Mouse (Mus musculus) neural tube, embryonic 14.5 days (tissue): ENCODE data around the gene Ltk. TPM values are rescaled to one million over a fixed set of nuclear protein-coding genes. Genes with fewer than 3 reads are reported as not detected.

Experiments
- ATAC-seq: fragments of 200-750 bp; cut with Nextera tagmentation; 2 replicates; pipeline ENCODE4 v1.8.0; 2017; ENCODE audit warnings: low read depth, mild to moderate bottlenecking, moderate TSS enrichment, moderate library complexity
- H3K27ac ChIP-seq: fragments of 300-500 bp; sonication (generic); 2 replicates; pipeline ENCODE4 v1.5.1; 2014; ENCODE audit warnings: low read depth, mild to moderate bottlenecking, control low read depth, low read length, moderate library complexity, mixed read lengths
- H3K27me3 ChIP-seq: fragments of 300-500 bp; sonication (generic); 2 replicates; pipeline ENCODE4 v1.6.1; 2014; ENCODE audit warnings: low read length; ENCODE audit not compliant: control insufficient read depth, insufficient read depth
- H3K36me3 ChIP-seq: fragments of 300-500 bp; sonication (generic); 2 replicates; pipeline ENCODE4 v1.6.1; 2014; ENCODE audit warnings: low read length, mixed read lengths; ENCODE audit not compliant: control insufficient read depth, insufficient read depth
- H3K4me1 ChIP-seq: fragments of 300-500 bp; sonication (generic); 2 replicates; pipeline ENCODE4 v1.6.1; 2014; ENCODE audit warnings: low read length; ENCODE audit not compliant: control insufficient read depth, insufficient read depth
- H3K4me2 ChIP-seq: fragments of 300-500 bp; sonication (generic); 2 replicates; pipeline ENCODE4 v1.6.1; 2014; ENCODE audit warnings: mild to moderate bottlenecking, low read depth, low read length, control low read depth
- H3K4me3 ChIP-seq: fragments of 300-500 bp; sonication (generic); 2 replicates; pipeline ENCODE4 v1.5.1; 2014; ENCODE audit warnings: low read depth, low read length, control low read depth, mixed read lengths
- H3K9ac ChIP-seq: fragments of 300-500 bp; sonication (generic); replicated peaks from 2 replicates; pipeline ENCODE4 v1.6.1; 2014; ENCODE audit warnings: low read depth, mild to moderate bottlenecking, control low read depth, low read length, mixed read lengths
- H3K9me3 ChIP-seq: fragments of 300-500 bp; sonication (generic); 2 replicates; pipeline ENCODE4 v1.6.1; 2016; ENCODE audit warnings: low read length; ENCODE audit not compliant: control insufficient read depth
- WGBS: fragments of 180-500 bp; shearing (Covaris S2); extraction: QIAGEN DNeasy Blood & Tissue Kit; methylation state at CpG from one replicate; pipeline ENCODE4 v1.1.7; 2014; 5-methylcytosine and 5-hydroxymethylcytosine counted together
- polyA plus RNA-seq: library from polyadenylated mRNA; unstranded; fragments of >200 nt; fragmentation: Nextera tagmentation; extraction: Ambion mirVana; gene quantifications from 2 replicates; pipeline ENCODE4 v1.2.1, GENCODE M21; 2014

Gene Ltk
- polyA plus RNA-seq, 1 experiment from 2014 or later: 2.2 TPM

- H3K9ac ChIP-seq: no peak overlapping the region
- H3K4me3 ChIP-seq: no peak overlapping the region
- H3K9me3 ChIP-seq: no peaks in the 10 kb centered on the region
- no peak overlapping the region for H3K4me2 ChIP-seq
- no peak overlapping the region for H3K27ac ChIP-seq
- 7% methylated on average over 1 of the region's 1 CpGs for WGBS
- no peaks in the 10 kb centered on the region for H3K36me3 ChIP-seq
- H3K27me3 ChIP-seq: peaks cover 36% of the 10 kb centered on the region
- ATAC-seq: no peak
- H3K4me1 ChIP-seq: peaks cover 21% of the 10 kb centered on the region
Measured at GRCm38 (mm10) chr2:119745281-119745680, 14.9 kb downstream of the Ltk start.

- H3K36me3 ChIP-seq: no peaks in the 10 kb centered on the region
- no peaks in the 10 kb centered on the region for H3K9me3 ChIP-seq
- 0 out of 2 replicates have a peak overlapping the region, but pooled peaks have one; percentile 13 for H3K4me3 ChIP-seq
- peaks cover 21% of the 10 kb centered on the region for H3K4me1 ChIP-seq
- H3K27ac ChIP-seq: no peak overlapping the region
- WGBS: 4% methylated on average over 46 of the region's 46 CpGs
- H3K27me3 ChIP-seq: peaks cover 36% of the 10 kb centered on the region
- peak overlapping the region; percentile 14; the same call in 1 of the 2 replicates for H3K4me2 ChIP-seq
- peak; percentile 17; the same call in 1 of the 2 replicates for ATAC-seq
- H3K9ac ChIP-seq: no peak overlapping the region
Measured at GRCm38 (mm10) chr2:119744163-119745111, 15.8 kb downstream of the Ltk start.

GRCm38 (mm10) chr2:119743808-119744162 is 16.4 kb downstream of the Ltk start:
- Histone ChIP-seq H3K4me3 (no peak overlapping the region), H3K27ac (no peak overlapping the region), H3K36me3 (no peaks in the 10 kb centered on the region), H3K27me3 (peaks cover 36% of the 10 kb centered on the region), H3K9me3 (no peaks in the 10 kb centered on the region), H3K4me1 (peaks cover 21% of the 10 kb centered on the region), H3K9ac (no peak overlapping the region), H3K4me2 (no peak overlapping the region)
- no peak for ATAC-seq
- WGBS: 5% methylated on average over 22 of the region's 22 CpGs

GRCm38 (mm10) chr2:119743176-119743807 is 16.9 kb downstream of the Ltk start:
- H3K4me3 ChIP-seq: peak overlapping the region; percentile 48
- H3K9ac ChIP-seq: no peak overlapping the region; the same call in 1 of the 2 replicates
- no peaks in the 10 kb centered on the region for H3K36me3 ChIP-seq
- 8% methylated on average over 24 of the region's 31 CpGs for WGBS
- no peak for ATAC-seq
- H3K27ac ChIP-seq: no peak overlapping the region
- peaks cover 36% of the 10 kb centered on the region for H3K27me3 ChIP-seq
- no peaks in the 10 kb centered on the region for H3K9me3 ChIP-seq
- peak overlapping the region; percentile 95 for H3K4me2 ChIP-seq
- peaks cover 21% of the 10 kb centered on the region for H3K4me1 ChIP-seq

GRCm38 (mm10) chr2:119742461-119743175 is 17.6 kb downstream of the Ltk start:
- WGBS: 1% methylated on average over 54 of the region's 70 CpGs
- peak overlapping the region; percentile 46 for H3K9ac ChIP-seq
- peaks cover 36% of the 10 kb centered on the region for H3K27me3 ChIP-seq
- H3K36me3 ChIP-seq: no peaks in the 10 kb centered on the region
- ATAC-seq: peak; percentile 35; the same call in 1 of the 2 replicates
- H3K9me3 ChIP-seq: no peaks in the 10 kb centered on the region
- H3K4me3 ChIP-seq: peak overlapping the region; percentile 48
- H3K4me1 ChIP-seq: peaks cover 21% of the 10 kb centered on the region
- peak overlapping the region; percentile 95 for H3K4me2 ChIP-seq
- H3K27ac ChIP-seq: no peak overlapping the region

GRCm38 (mm10) chr2:119741581-119742411 is 18.4 kb downstream of the Ltk start, which contains the start of gene Itpka:
Gene Itpka, plus strand, starts transcription at chr2:119742337.
- H3K36me3 ChIP-seq: no peaks in the 10 kb centered on the region
- H3K27ac ChIP-seq: no peak within 1 kb of the TSS
- H3K9me3 ChIP-seq: no peaks in the 10 kb centered on the region
- H3K4me3 ChIP-seq: peak within 1 kb of the TSS; percentile 48
- H3K4me1 ChIP-seq: peaks cover 21% of the 10 kb centered on the region
- peak within 1 kb of the TSS; percentile 95 for H3K4me2 ChIP-seq
- peak; percentile 72 for ATAC-seq
- H3K9ac ChIP-seq: peak within 1 kb of the TSS; percentile 46
- H3K27me3 ChIP-seq: peaks cover 36% of the 10 kb centered on the region
- whole genome bisulfite sequencing: under 1% methylated on average over 41 of the region's 53 CpGs

- 22% methylated on average over 2 of the region's 2 CpGs for WGBS
- Histone ChIP-seq H3K9ac (no peak overlapping the region), H3K27me3 (peaks cover 34% of the 10 kb centered on the region), H3K4me1 (peaks cover 21% of the 10 kb centered on the region), H3K27ac (no peak overlapping the region), H3K9me3 (no peaks in the 10 kb centered on the region), H3K4me3 (no peak overlapping the region), H3K4me2 (no peak overlapping the region), H3K36me3 (no peaks in the 10 kb centered on the region)
- no peak for ATAC-seq
Measured at GRCm38 (mm10) chr2:119740567-119740966, 19.7 kb downstream of the Ltk start.

GRCm38 (mm10) chr2:119737124-119737523 is 23.1 kb downstream of the Ltk start:
- H3K4me2 ChIP-seq: no peak overlapping the region
- ATAC-seq: no peak

More at GRCm38 (mm10) chr2:119737124-119737523, 23.1 kb downstream of the Ltk start:
- WGBS: 18% methylated on average over 12 of the region's 12 CpGs
- H3K9ac ChIP-seq: no peak overlapping the region
- H3K9me3 ChIP-seq: no peaks in the 10 kb centered on the region
- peaks cover 29% of the 10 kb centered on the region for H3K36me3 ChIP-seq
- H3K4me3 ChIP-seq: no peak overlapping the region
- H3K27ac ChIP-seq: no peak overlapping the region
- H3K27me3 ChIP-seq: 0 out of 2 replicates have a peak, but pooled peaks cover 7% of the 10 kb centered on the region
- H3K4me1 ChIP-seq: 0 out of 2 replicates have a peak, but pooled peaks cover 3% of the 10 kb centered on the region
